ENCODE assay signal across 10 mouse cellular contexts in genomic region chr15:77911065-77911464, GRCm38 (mm10). TPM values are rescaled to one million over a fixed set of nuclear protein-coding genes. Genes with fewer than 3 reads are reported as not detected.
DNase-seq lines count a peak whose midpoint lies in the region; ATAC-seq lines count a peak whose summit lies in the region.
"Had no signal": no experiment of that assay in that cellular context is flagged by ENCODE, and none has a peak within 500 bp of the region (broad histone marks: within the 10 kb centered on the region; RNA-seq: fewer than 3 reads in every experiment).

No protein-coding gene starts in this region.

- peak; percentile 46 for DNase-seq in urinary bladder, postnatal 25 days (ENCODE audit: low spot score)
- no peak for DNase-seq in urinary bladder, postnatal 10 days (ENCODE audit: low spot score)
- DNase-seq in heart, postnatal 4 days = peak; percentile 59
- no peak for DNase-seq in liver, embryonic 13.5 days
- no peak for DNase-seq in cerebellum, adult 8-10 months
- no peak for DNase-seq in ovary, postnatal 36 days (ENCODE audit: low spot score)
- DNase-seq in frontal cortex, postnatal 36 days (ENCODE audit: low spot score in 2 of 2) = no peak
- no peak for DNase-seq in midbrain, embryonic 14.5 days

- peak; percentile 49 for ATAC-seq in liver, embryonic 13.5 days (ENCODE audit: low read depth)
- no peak for ATAC-seq in midbrain, embryonic 14.5 days (ENCODE audit: low FRiP score, low TSS enrichment)

- H3K9me3 ChIP-seq in liver, embryonic 13.5 days (replicated peaks) = no peaks in the 10 kb centered on the region
- no peaks in the 10 kb centered on the region for H3K9me3 ChIP-seq in midbrain, embryonic 14.5 days (ENCODE audit: control insufficient read depth, low read length)
- H3K9me3 ChIP-seq: embryonic facial prominence, embryonic 13.5 days; neural tube, embryonic 13.5 days had no signal

- H3K9ac ChIP-seq in liver, embryonic 13.5 days = no peak overlapping the region
- no peak overlapping the region for H3K9ac ChIP-seq in midbrain, embryonic 14.5 days (replicated peaks; ENCODE audit: low read length)
- H3K9ac ChIP-seq: embryonic facial prominence, embryonic 13.5 days; neural tube, embryonic 13.5 days had no signal

- H3K4me3 ChIP-seq in liver, embryonic 13.5 days (replicated peaks) = no peak overlapping the region
- H3K4me3 ChIP-seq in midbrain, embryonic 14.5 days (replicated peaks; ENCODE audit: low read depth, low read length) = no peak overlapping the region
- H3K4me3 ChIP-seq: embryonic facial prominence, embryonic 13.5 days; neural tube, embryonic 13.5 days had no signal

- peaks cover 40% of the 10 kb centered on the region for H3K4me1 ChIP-seq in liver, embryonic 13.5 days (replicated peaks)
- H3K4me1 ChIP-seq in midbrain, embryonic 14.5 days (ENCODE audit: control insufficient read depth, insufficient read depth, low read length) = no peaks in the 10 kb centered on the region

- peaks cover 13% of the 10 kb centered on the region for H3K27me3 ChIP-seq in liver, embryonic 13.5 days
- no peaks in the 10 kb centered on the region; the same call in 1 of the 2 replicates for H3K27me3 ChIP-seq in midbrain, embryonic 14.5 days (ENCODE audit: control insufficient read depth, insufficient read depth, low read length)
- H3K27me3 ChIP-seq: embryonic facial prominence, embryonic 13.5 days had no signal

- H3K4me2 ChIP-seq in liver, embryonic 13.5 days = no peak overlapping the region
- H3K4me2 ChIP-seq in midbrain, embryonic 14.5 days (ENCODE audit: low read length) = no peak overlapping the region
- H3K4me2 ChIP-seq: embryonic facial prominence, embryonic 13.5 days; neural tube, embryonic 13.5 days had no signal

- 43% methylated on average over 2 of the region's 2 CpGs for WGBS in liver, embryonic 13.5 days (ENCODE audit: insufficient replicate concordance)
- 37% methylated on average over 2 of the region's 2 CpGs for WGBS in midbrain, embryonic 14.5 days

- H3K27ac ChIP-seq in liver, embryonic 13.5 days = 0 out of 2 replicates have a peak overlapping the region, but pooled peaks have one; percentile 60
- no peak overlapping the region for H3K27ac ChIP-seq in midbrain, embryonic 14.5 days (replicated peaks; ENCODE audit: low read depth, low read length)
- H3K27ac ChIP-seq: embryonic facial prominence, embryonic 13.5 days; neural tube, embryonic 13.5 days had no signal

- H3K36me3 ChIP-seq in liver, embryonic 13.5 days = peaks cover 27% of the 10 kb centered on the region
- peaks cover 24% of the 10 kb centered on the region for H3K36me3 ChIP-seq in midbrain, embryonic 14.5 days (ENCODE audit: control insufficient read depth, insufficient read depth, low read length)

RNA-seq across cellular contexts. Expression of gene Txn2, which starts 17.7 kb away (rescaled TPM):
- 100 to 1,000 TPM; 192 to 198 TPM for total RNA-seq in heart, postnatal 4 days (2021)
- polyA plus RNA-seq in liver, embryonic 13.5 days (2015; fragmentation: Nextera tagmentation; extraction: Ambion mirVana) = 235 and 238 TPM in 2 replicates
- 219 and 234 TPM in 2 replicates for polyA plus RNA-seq in midbrain, embryonic 14.5 days (2014; fragmentation: Nextera tagmentation; extraction: Ambion mirVana)

RNA-seq across cellular contexts. Expression of gene Foxred2, which starts 45.5 kb away (rescaled TPM):
- total RNA-seq in heart, postnatal 4 days (2021) = under 1 TPM; 0.18 to 0.29 TPM
- 1.0 and 1.1 TPM in 2 replicates for polyA plus RNA-seq in liver, embryonic 13.5 days (2015; fragmentation: Nextera tagmentation; extraction: Ambion mirVana)
- 9.2 and 9.4 TPM in 2 replicates for polyA plus RNA-seq in midbrain, embryonic 14.5 days (2014; fragmentation: Nextera tagmentation; extraction: Ambion mirVana)

RNA-seq across cellular contexts. Expression of gene Eif3d, which starts 59.5 kb away (rescaled TPM):
- 100 to 1,000 TPM; 113 to 115 TPM for total RNA-seq in heart, postnatal 4 days (2021)
- polyA plus RNA-seq in liver, embryonic 13.5 days (2015; fragmentation: Nextera tagmentation; extraction: Ambion mirVana) = 200 and 222 TPM in 2 replicates
- polyA plus RNA-seq in midbrain, embryonic 14.5 days (2014; fragmentation: Nextera tagmentation; extraction: Ambion mirVana) = 178 and 186 TPM in 2 replicates

Comparison
In these comparisons a context has a peak if more than half of its experiments do, and no peak if none do; other contexts are left out.
1. DNase-seq: peak in urinary bladder, postnatal 25 days (single experiment) and heart, postnatal 4 days (single experiment); none in urinary bladder, postnatal 10 days (single experiment), liver, embryonic 13.5 days (single experiment), cerebellum, adult 8-10 months (single experiment), ovary, postnatal 36 days (single experiment), frontal cortex, postnatal 36 days (0 of 2) and midbrain, embryonic 14.5 days (single experiment).